Mouse (Mus musculus) right cerebral cortex, postnatal 4 days (tissue): Measurements from ENCODE around the gene Acsl6.
A peak's percentile ranks its signal among the peaks of the same experiment; 100 is the strongest.

Source experiments
- DNase-seq: peaks from one replicate; pipeline ENCODE4 v3.0.0-alpha.2; 2022

The Acsl6 gene

DNA sequence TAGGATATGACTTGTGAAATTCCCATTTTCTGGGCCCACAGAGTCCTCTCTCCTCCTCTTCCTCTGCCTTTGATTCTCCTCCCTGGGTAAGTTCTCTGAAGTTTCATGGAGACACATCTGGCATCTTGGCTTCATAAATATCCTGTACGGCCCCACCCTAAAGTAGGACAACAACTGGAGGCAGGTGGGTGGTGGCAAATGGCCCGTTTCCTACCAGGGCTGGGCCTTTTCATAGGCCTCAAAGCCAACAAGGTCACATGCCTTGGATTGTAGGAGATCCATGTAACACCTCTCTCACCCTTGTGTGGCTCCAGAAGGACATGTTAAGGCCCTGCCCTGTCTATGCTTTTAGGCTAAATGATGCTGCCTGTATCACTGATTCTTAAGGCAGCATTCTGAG lies 7.0 kb downstream of the Acsl6 start:
- DNase-seq, result no peak

DNA sequence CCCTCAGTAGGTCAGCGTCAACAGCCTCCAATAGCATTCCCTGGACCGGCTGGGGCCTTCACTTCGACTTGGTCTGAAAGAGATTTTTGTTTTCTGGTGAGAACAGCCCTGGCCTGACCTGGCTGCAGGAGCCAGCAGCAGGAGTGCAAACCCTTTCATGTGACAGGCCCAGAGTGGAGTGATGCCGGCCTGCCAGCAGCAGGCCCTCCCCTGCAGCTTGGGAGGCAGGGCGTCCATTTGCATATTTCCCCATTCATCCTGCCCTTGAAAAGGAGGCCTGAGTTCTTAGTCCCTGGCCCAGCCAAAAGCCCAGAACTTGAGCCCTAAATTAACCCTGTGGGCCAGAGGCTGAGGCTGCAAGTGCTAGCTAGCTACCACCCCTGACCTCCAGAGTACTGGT lies 8.4 kb downstream of the Acsl6 start:
- peak; percentile 19 for DNase-seq

DNA sequence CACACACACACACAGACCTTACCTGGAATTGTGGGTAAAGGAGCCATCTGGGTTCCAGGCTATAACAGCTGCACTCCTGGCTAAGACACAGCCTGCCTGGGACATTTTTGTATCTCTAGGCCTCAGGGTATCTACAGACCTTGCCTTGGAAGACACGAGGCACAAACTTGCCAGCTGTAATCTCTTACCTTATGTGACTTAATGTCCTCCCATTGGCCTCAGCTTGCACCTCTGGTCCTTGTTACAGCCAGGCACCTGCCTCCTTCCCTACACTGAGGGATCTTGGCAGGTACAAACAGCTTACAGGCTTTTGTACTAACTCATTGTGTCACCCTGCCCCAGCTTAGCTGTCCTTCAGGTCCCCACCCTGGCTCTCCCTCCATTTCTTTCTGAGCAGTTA lies 9.0 kb downstream of the Acsl6 start:
- DNase-seq, result no peak

DNA sequence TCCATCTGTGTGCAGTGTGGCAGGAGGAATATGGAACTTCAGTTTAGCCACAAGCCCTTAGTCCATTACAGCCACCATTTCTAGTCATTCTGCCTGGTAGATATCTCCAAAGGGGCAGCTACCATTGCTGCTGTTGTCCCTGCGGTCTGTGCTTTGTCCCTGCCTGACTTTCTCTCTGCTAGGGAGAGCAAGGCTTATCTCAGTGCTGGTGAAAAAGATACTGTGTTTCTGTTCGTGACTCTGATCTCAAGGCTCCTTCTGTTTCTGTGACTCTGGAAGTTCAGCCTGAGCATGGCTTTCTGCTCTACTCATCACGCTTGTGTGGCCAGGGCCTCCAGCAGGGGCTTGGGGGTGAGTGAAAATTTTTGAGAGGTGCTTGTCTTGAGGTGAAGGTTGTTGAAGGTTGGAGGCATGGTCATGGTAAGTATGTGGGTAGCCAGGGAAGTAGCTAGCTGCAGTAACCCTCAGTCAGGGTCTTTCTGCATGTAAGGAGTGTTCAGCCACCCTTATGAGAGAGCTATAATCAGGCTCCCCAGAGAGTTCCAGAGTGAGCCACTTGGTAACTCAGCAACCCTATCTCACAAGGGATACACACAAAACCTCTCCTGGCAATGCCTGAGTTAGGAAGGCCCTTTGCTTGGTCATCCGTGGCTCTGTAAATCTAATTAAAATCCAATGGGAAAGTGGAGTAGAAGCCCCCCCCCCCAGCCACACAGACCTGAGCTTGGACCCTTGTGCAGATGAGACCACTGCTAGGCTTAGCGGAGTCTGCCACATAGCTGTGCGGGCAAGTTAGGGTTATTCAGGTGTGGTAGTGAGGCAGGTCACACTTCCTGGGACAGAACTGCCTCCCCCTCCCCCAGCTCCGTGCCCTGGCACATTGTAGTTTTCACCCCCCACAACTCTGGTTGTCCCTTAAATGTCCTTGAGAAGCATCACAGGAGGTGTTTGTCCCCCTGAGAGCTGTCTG lies 10.1 kb downstream of the Acsl6 start:
- DNase-seq, result no peak

DNA sequence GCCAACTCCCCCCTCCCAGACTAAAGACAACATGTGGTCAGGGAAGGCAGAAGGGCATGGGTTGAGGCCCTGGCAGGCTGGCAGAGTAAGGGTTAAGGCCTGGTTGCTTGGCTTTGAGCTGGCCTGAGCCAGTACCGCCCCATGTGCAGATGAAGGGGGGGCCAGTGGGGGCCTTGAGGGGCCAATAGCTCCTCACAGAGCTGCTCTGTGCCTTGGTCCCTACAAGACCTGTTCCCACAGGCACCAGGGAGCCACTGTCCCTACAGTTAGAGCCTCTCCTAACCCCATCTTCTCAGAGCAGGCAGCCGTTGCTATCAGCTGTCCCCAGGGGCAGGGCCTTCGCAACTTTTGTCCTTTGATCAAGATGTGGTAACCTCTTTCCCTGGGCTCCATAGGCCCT lies 11.1 kb downstream of the Acsl6 start:
- DNase-seq, result peak; percentile 42

DNA sequence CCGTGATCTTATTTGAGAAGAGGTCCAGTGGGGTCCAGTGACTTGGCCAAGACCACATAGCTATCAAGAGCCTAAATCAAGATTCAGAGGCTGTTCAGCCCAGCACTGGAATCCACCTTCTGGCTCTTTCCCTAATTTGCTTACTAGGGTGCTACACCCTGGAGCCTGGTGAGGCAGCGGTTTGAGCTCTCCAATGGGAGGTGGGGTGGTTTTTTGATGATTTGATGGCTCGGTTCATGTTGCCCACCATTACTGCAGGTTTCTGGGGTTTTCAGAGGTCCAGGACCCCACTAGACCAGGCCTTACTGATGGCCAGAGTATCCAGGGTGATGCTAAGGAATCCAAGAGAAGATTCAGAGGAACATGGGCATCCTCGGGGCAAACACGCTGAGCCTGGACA lies 11.7 kb downstream of the Acsl6 start:
- DNase-seq, result no peak

DNA sequence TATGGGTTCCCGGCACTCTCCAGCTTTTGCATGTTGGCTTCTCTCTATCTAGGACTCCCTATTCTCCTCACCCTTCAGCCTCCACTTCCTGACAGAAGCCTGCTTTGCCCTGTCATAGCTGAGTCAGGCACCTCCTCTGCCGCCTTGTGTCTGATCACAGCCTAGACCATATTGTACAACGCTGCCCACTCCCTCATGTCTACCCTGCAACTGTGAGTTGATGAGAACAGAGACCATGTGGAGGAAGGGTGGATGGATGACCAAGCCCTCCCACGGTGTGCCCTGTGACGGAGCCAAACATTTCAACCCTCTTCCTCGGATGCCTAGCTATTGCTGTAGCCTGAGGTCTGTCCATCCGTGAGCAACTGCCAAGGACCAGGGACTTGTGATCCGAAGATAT lies 13.8 kb downstream of the Acsl6 start:
- DNase-seq, result no peak

DNA sequence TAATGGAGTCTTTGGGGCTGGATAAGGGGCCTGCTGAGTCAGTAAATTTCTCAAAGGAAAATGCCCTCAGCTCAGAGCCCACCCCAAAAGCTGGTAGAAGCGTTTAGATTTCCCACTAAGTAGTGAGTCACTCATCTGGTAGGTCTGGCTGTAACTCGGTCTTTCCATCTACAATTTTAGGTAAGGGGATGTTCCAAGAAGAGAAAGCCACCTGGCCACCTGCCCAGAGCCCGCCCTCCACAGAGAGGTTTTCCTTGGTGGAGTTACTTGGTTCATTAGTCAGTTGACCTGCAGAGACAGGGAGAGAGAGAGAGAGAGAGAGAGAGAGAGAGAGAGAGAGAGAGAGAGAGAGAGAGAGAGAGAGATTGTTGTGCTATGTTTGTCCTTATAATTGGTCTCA lies 14.2 kb downstream of the Acsl6 start:
- no peak for DNase-seq

DNA sequence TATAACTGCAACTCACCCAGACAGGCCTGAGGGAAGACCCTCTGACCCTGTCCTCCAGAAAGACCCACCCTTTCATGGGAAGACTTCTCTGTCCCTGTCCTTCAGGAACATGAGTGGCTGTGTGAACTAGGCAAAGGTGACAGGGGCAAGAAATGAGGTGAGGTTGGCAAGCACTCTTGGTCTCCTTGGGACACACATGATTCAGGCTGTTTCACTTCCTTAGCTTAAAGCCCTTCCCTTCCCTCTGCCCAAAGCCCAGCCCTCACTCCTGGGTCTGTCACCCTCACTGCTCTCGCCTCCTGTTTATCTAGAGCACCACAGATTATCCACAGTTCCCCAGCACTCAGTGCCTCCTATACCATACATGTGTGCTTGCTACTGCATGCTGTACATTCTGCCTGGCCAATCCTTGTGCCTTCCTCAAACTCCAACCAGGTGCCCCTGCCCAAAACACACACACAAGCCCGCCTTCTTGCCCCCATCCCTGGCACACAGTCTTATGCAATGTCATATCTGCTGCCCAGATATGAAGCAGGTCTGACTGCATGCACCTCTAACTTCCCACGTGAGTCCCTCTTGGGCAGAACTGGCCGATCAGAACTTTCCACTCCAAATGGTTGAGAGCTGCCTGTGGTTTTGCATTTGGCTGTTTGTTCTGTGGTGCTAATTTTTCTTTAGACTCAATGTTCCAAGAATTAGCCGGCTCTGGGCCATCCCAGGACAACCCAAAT lies 18.4 kb downstream of the Acsl6 start:
- no peak for DNase-seq

DNA sequence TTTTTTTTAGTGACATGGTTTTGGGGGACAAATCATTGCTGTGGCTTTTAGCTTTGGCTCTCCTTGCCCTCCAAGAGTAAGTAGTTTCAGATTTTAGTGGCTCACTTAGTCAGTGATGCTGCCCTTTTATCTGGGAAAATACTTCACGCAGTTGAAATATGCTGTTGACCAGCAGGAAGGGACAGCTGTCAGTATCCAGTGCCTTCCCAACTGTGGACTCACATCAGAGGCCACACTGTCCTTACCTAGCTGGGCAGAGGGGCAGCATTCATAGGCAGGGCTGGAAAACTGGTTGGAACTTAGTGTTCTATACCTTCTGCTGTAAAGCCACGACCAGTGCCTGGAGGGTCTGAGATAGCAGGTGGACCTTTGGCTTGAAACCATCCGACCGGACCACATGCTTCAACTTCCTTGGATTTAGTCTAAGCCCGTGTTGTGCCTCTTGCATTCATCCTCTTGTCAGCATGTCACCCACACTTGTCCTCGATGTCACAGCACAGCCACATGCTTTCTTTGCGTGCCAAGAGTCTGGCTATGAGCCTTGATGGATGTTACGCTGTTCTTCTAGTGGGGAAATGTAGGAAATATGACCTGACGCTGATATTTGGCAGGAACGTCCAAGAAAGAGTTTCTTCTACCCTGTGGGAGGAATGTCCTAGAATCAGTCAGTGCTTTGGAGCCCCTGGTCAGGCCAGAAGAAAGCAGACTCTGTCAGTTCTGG lies 28.0 kb downstream of the Acsl6 start:
- DNase-seq, result no peak

DNA sequence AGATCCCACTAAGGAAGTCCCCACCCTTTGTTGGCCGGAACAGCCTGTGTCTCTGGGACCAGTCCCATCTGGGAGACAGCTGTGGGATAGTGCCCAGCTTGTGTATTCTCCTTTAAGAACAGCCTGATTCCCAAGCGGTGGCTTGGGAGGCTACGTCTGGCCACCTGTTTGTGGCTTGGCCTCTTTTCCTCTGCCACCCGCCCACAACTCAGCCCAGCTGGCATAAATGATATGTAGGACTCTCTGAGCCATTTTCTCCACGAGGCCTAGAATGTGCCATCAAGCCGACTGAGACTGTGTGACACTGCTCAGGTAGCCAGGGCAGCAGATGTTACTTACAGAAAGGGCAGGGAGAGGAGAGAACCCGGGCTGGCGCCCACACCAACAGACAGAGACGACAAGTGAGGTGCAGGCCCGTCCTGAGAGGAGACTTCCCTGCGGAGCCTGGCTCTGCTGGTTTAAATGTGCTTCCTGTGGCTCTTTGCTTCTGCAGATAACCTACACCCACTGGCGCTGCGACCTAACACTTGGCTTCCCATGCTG lies 32.6 kb downstream of the Acsl6 start:
- DNase-seq, result no peak

DNA sequence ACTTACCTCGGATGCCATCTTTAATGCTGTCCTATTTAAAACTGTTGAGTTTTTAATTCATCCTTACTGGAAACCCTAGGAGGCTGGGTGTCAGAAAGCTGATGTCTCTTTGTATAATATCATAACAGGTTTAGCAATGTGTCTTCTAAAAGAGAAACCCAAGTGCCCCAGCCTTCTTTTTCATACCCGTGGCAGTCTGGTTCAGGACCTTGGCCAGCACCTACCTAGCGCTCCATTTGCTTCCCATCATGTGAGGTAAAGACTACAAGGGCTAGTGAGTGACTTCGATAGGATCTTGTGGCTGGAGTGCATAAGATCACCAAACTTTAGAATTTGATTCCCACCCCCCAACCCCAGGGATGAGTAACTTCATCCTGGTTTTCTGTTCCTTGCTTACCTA lies 40.1 kb downstream of the Acsl6 start:
- DNase-seq, result no peak

DNA sequence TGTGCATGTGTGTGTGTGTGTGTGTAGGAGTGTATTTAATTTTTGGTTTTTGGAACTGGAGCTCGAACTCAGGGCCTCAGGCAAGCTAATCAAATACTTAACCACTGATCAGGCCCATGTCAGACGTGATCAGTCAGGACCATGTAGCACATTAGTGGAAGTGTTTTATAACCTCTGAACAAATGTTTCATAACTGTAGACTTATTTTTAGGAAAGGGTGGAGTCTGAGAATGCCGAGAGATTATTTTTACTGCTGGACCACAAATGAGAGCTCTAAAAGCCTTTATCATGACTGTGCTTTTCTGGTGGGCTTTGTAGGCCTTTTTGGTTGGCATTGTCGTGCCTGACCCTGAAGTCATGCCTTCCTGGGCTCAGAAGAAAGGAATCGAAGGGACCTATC lies 48.1 kb downstream of the Acsl6 start:
- DNase-seq, result no peak

DNA sequence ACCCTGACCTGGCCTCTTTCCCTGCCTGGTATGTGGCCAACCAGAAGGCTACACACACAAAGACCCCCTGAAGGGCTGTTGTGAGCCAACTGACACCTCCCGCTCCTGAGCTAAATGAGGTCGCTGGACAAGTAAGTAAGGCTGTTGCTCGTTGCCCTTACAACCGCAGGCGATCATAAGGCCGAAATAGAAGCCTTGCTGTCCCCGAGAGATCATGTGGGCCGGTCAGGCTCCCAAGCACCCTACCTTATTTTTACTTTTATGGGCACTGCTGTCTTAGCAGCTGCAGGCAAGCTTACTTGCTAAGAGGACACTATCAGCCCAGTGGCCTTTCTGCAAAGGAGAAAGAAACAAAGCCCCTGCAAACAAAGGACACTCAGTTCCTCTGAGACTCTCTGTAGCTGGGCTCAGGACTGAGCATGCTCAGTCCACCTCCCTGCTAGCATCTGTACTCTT lies 49.6 kb downstream of the Acsl6 start:
- no peak for DNase-seq

DNA sequence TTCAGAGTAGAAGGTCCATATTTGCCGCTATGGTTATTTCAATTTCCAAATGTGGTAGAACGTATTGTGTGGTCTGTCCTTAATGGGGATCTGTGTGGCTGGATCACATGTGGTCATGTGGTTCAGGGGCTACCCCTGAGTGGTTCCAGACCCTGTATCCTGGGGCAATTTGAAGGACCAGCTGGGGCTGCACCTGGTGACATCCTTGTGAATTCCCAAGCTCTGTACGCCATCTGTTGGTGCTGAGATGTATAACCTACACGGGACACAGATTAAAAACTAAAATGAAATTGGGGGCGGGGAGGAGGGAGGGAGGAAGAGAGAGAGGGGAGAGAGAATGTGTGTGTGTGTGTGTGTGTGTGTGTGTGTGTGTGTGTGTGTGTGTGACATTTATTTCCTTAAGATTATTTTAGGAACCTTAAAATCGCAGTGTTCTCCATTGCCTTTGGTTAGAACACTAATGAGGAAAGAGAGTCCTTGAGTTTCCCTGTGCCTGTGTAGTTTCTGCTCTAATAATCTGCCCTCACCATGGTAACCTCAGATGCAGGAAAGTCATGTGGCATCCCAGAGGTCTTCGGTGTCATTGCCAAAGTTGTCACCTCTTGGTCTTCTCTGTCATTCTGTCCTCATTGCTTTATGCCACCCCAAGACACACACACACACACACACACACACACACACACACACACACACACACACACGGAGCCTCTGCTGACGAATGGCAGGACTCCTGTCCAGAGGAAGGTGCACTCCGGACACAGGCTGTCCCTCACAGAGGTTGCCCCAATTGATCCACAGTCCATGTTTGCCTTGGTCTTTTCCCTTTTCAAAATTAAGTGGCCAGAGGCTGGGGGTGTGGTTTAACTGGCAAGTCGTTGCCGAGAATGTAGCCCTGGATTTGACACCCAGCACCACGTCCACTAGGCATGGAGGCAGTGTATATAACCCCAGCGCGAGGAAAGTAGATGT lies 51.3 kb downstream of the Acsl6 start:
- peak; percentile 28 for DNase-seq

DNA sequence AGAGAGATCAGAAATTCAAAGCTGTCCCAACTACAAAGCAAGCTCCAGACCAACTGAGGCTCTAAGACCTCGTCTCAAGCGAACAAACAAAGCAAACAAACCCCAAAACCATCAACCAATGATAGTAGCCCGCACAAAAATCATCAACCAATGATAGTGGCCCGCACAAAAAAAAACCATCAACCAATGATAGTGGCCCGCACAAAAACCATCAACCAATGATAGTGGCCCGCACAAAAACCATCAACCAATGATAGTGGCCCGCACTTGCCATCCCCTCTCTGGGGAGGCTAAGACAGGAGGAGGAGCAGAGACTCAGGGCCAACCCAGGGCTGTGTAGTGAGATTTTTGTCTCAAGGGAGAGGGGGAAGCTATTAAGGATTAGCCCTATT lies 52.0 kb downstream of the Acsl6 start:
- no peak for DNase-seq

DNA sequence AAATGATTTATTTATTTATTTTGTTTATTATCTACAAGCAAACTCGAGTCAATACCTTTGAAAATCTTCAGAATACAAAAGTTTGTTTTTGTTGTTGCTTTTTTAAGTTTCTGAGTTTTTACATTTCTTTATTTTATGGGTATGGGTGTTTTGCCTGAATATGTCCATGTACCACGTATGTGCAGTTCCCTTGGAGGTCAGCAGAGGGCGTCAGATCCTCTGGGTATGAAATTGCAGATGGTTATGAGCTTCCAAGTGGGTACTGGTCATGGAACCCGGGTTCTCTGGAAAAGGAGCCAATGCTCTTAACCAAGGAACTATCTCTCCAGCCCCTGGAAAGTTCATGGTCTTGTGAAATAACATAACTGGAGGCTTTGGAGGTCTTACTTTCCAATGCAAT lies 53.1 kb downstream of the Acsl6 start:
- no peak for DNase-seq

DNA sequence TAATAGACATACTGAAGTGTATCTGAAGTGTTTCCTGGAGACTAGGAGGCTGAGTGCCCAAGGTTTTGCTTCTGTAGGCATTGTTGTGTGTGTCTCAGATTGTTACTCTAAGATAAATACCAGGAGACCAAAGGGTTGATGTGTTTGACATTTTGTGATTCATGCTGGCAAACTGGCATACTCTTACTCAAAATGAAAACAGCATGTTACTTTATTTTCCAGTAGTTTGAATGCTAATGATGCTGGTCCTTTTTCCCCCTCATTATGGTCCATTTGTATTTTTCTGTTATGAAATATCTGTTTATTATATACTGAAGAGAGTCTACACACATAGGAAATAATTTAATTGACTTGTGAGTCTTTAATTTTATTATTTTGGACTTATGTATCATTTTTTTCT lies 69.0 kb downstream of the Acsl6 start:
- no peak for DNase-seq

DNA sequence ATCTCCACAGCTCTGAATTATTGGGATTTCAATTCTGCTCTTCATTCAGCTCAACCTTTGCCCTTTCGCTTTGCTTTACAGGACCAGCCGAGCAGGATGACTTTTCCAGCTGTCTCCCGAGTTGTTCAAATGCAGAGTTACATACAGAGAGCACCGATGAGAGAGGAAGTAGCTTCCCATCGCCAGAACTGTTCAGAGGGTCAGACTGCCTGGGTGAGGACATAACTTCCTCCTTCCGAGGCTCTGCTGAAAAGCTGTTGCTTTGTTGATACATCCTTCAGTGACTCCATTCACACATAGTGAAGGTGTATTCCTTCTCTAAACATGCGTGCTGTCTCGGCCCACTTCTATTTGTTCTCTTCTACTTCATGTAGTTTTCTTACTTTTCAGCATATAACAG lies 86.8 kb downstream of the Acsl6 start:
- DNase-seq, result no peak

DNA sequence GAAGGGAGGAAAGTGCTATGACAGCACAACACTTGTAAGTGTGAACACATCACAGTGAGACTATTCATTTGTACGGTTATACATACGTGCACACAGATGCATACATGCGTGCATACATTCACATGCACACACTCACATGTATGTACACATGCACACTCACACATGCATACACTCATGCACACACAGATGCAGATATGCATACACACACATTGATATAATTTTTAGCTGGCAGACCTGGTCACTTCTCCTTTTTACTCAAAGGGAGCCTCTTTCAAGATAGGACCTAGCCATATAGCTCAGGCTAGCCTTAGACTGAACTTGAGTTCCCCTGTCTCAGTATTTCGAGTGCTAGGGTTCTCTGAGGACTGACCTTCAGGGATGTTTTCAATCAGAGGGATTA lies 87.7 kb downstream of the Acsl6 start:
- no peak for DNase-seq

DNA sequence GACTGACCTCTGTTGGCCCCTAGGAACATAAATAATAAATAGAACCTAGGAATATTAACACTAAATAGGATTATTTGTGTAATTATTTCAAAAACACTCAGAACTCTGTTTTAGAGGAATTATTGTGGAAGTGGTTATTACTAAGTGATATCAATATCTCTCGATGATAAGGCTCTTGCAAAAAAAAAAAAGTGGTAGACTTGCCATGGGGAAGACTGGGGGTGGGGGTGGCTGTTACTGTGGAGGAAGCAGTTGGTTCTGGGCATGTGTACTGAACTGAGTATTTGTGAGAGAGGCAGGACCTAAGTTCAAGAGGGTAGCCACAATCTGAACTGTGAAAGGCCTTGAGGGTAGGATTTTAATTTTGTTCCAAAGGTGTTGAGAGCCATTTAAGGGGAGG lies 93.1 kb downstream of the Acsl6 start:
- DNase-seq, result no peak

DNA sequence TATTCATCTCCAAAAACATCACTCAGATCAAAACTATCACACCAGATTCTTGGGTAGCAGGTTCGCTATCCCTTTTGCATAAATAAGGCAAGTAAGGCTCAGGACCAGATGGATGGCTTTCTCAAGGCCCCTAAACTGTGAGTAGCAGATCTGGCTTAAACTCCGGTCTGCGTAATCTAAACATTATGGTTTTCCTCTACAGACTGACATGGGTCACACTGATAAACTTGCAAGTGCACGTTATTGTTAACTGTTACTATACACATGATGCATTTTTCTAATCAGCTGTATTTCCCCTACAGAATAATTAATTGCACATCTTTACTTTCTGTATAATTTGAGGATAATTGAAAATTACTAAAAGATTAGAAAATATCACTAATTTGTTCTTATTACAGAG lies 94.5 kb downstream of the Acsl6 start:
- no peak for DNase-seq
